Mouse (Mus musculus) CH12.LX (cell line): Measurements from ENCODE around the gene Acd. TPM values are rescaled to one million over a fixed set of nuclear protein-coding genes. Genes with fewer than 3 reads are reported as not detected.
A peak's percentile ranks its signal among the peaks of the same experiment; 100 is the strongest.

ENCODE experiments used
- DNase-seq: peaks from one replicate; pipeline ENCODE4 v3.0.0-alpha.2; 2013; ENCODE audit errors: extremely low read depth
- H3K27ac ChIP-seq: 2 replicates; pipeline ENCODE4 v1.5.1; 2012; ENCODE audit warnings: low read depth, mild to moderate bottlenecking, control low read depth, moderate library complexity; ENCODE audit not compliant: insufficient read depth
- H3K27me3 ChIP-seq: replicated peaks from 2 replicates; pipeline ENCODE3; 2012; ENCODE audit warnings: inconsistent platforms
- H3K36me3 ChIP-seq, 2 experiments: replicated peaks in 1 of 2; 2 replicates each; pipeline versions ENCODE3 to v1.6.1; 2012; ENCODE audit warnings: inconsistent platforms in 1 of 2, low read length in 1 of 2, mild to moderate bottlenecking in 1 of 2, mixed read lengths in 1 of 2, moderate library complexity in 1 of 2; ENCODE audit not compliant: control insufficient read depth in 1 of 2, insufficient read depth in 1 of 2
- H3K4me1 ChIP-seq, 2 experiments: 2 replicates each; pipeline ENCODE4 v1.6.1; 2012; ENCODE audit warnings: inconsistent platforms in 1 of 2, moderate library complexity in 1 of 2; ENCODE audit not compliant: insufficient read depth in 2 of 2, control insufficient read depth in 1 of 2
- H3K4me2 ChIP-seq: 2 replicates; pipeline ENCODE4 v1.6.1; 2012; ENCODE audit warnings: low read depth, mild to moderate bottlenecking, control low read depth; ENCODE audit not compliant: poor library complexity, insufficient read depth, severe bottlenecking
- H3K4me3 ChIP-seq, 3 experiments: fragments of 150-350 bp in 1 of 3; sonication (generic) in 1 of 3; replicated peaks in 1 of 3; 2 replicates each; pipeline versions ENCODE3 to v1.5.1; 2011 to 2012; ENCODE audit warnings: low read depth in 2 of 3, low read length in 2 of 3, mild to moderate bottlenecking in 2 of 3, moderate library complexity in 2 of 3, control low read depth in 1 of 3, improper control_type of control experiment in 1 of 3, inconsistent platforms in 1 of 3, mixed read lengths in 1 of 3; ENCODE audit not compliant: poor library complexity in 1 of 3
- H3K79me2 ChIP-seq: replicated peaks from 2 replicates; pipeline ENCODE4 v1.6.1; 2012; ENCODE audit warnings: mild to moderate bottlenecking, moderate library complexity; ENCODE audit not compliant: control insufficient read depth, poor library complexity, insufficient read depth, severe bottlenecking; ENCODE audit errors: extremely low read depth
- H3K9ac ChIP-seq: 2 replicates; pipeline ENCODE4 v1.6.1; 2012; ENCODE audit warnings: low read depth, mild to moderate bottlenecking, control low read depth, moderate library complexity; ENCODE audit not compliant: insufficient read depth
- H3K9me3 ChIP-seq: replicated peaks from 2 replicates; pipeline ENCODE3; 2012; ENCODE audit warnings: low read length, inconsistent platforms, mixed read lengths
- BHLHE40 ChIP-seq: IDR thresholded peaks from 2 replicates; pipeline ENCODE4 v1.6.1; 2011; ENCODE audit warnings: mild to moderate bottlenecking, low read depth, low read length, improper control_type of control experiment
- CTCF ChIP-seq, 2 experiments: IDR thresholded peaks in 1 of 2; conservative IDR thresholded peaks in 1 of 2; 2 replicates each; pipeline ENCODE4 v1.5.1; 2011 to 2012; ENCODE audit warnings: low read depth in 2 of 2, low read length in 2 of 2, improper control_type of control experiment in 1 of 2, inconsistent platforms in 1 of 2, mild to moderate bottlenecking in 1 of 2, moderate library complexity in 1 of 2
- ELF1 ChIP-seq: IDR thresholded peaks from 2 replicates; pipeline ENCODE4 v1.6.1; 2014; ENCODE audit warnings: low read depth, mild to moderate bottlenecking, inconsistent platforms, low read length, improper control_type of control experiment
- ETS1 ChIP-seq: conservative IDR thresholded peaks from 2 replicates; pipeline ENCODE4 v1.6.1; 2012; ENCODE audit warnings: low read depth, mild to moderate bottlenecking, inconsistent platforms, low read length, improper control_type of control experiment, moderate library complexity
- HCFC1 ChIP-seq: IDR thresholded peaks from 2 replicates; pipeline ENCODE4 v1.6.1; 2012; ENCODE audit warnings: low read depth, mild to moderate bottlenecking, inconsistent platforms, low read length, improper control_type of control experiment
- MAZ ChIP-seq: IDR thresholded peaks from 2 replicates; pipeline ENCODE4 v1.6.1; 2012; ENCODE audit warnings: low read depth, mild to moderate bottlenecking, inconsistent platforms, low read length, improper control_type of control experiment, moderate library complexity
- RAD21 ChIP-seq: IDR thresholded peaks from 2 replicates; pipeline ENCODE4 v1.6.1; 2011; ENCODE audit warnings: low read depth, mild to moderate bottlenecking, low read length, improper control_type of control experiment, moderate library complexity
- SMC3 ChIP-seq: IDR thresholded peaks from 2 replicates; pipeline ENCODE4 v1.6.1; 2011; ENCODE audit warnings: low read depth, low read length, improper control_type of control experiment
- TCF12 ChIP-seq: IDR thresholded peaks from 2 replicates; pipeline ENCODE4 v1.6.1; 2014; ENCODE audit warnings: low read depth, mild to moderate bottlenecking, inconsistent platforms, low read length, improper control_type of control experiment
- ZNF384 ChIP-seq: IDR thresholded peaks from 2 replicates; pipeline ENCODE4 v1.6.1; 2012; ENCODE audit warnings: low read depth, low read length, improper control_type of control experiment, inconsistent platforms
- dilution Hi-C: fragments of 300-500 bp; cut with MboI; formaldehyde crosslinking; loops from 2 replicates; pipeline ENCODE4 v1.14.3; 2020; ENCODE audit warnings: low sequenced_read_pairs; ENCODE audit not compliant: extremely low pct_unique_long_range_greater_than_20kb, extremely low pct_ligation_motif_present
- in situ Hi-C: fragments of 300-500 bp; cut with MboI; formaldehyde crosslinking; loops from 3 replicates; pipeline ENCODE4 v1.14.3; 2019; ENCODE audit warnings: low sequenced_read_pairs, low pct_ligation_motif_present, low pct_unique_long_range_greater_than_20kb, mixed read lengths
- polyA plus RNA-seq: library from polyadenylated mRNA; unstranded; fragments of >175 nt; gene quantifications from 2 replicates; pipeline ENCODE4 v1.2.1, GENCODE M21; 2012; ENCODE audit warnings: low read depth; ENCODE audit not compliant: insufficient read length
- total RNA-seq, 2 experiments: library from RNA; depleted of rRNA; stranded (reverse); fragments of 300-350 nt in 1 of 2; fragments of >200 nt in 1 of 2; gene quantifications; 2 replicates each; pipeline ENCODE4 v1.2.3; 2012 to 2014

Acd gene
- total and polyA plus RNA-seq, 3 experiments, result 5.2 to 40.0 (median 11.9) TPM

- Histone ChIP-seq H3K4me1 (peaks cover 2 to 56% of the 10 kb centered on the region in 2 experiments; a peak in 2 of 4 replicates), H3K4me2 (peak overlapping the region; percentile 92), H3K79me2 (no peaks in the 10 kb centered on the region), H3K36me3 (peaks cover 42 to 72% of the 10 kb centered on the region in 2 experiments), H3K9ac (peak overlapping the region; percentile 78), H3K9me3 (no peaks in the 10 kb centered on the region), H3K27me3 (no peaks in the 10 kb centered on the region), H3K4me3 (peak overlapping the region; percentile 58 to 70 (median 68)), H3K27ac (0 out of 2 replicates have a peak overlapping the region, but pooled peaks have one; percentile 81)
- no peak for DNase-seq
- dilution Hi-C loops, result no loop called here
- in situ Hi-C loops, result loop anchor here (5.0 kb wide), 1 partner anchor 48 kb away; the partner anchor contains the start of genes Agrp and Ctcf
- peak; percentile 66 for TF ChIP-seq ZNF384
- no peak for TF ChIP-seq RAD21
Observed at GRCm38 (mm10) chr8:105685325-105685724, 15.6 kb downstream of the Acd start.

GRCm38 (mm10) chr8:105677891-105678290, 23.0 kb downstream of the Acd start:
- no peak for DNase-seq
- Histone ChIP-seq H3K27ac (no peak overlapping the region), H3K79me2 (0 out of 2 replicates have a peak, but pooled peaks cover 2% of the 10 kb centered on the region), H3K4me2 (no peak overlapping the region), H3K36me3 (peaks cover 65 to 90% of the 10 kb centered on the region in 2 experiments), H3K27me3 (no peaks in the 10 kb centered on the region), H3K4me3 (no peak overlapping the region), H3K9me3 (no peaks in the 10 kb centered on the region), H3K9ac (no peak overlapping the region), H3K4me1 (peaks cover 0 to 8% of the 10 kb centered on the region in 2 experiments; a peak in 2 of 4 replicates)
- in situ Hi-C loops, result no loop called here
- TF ChIP-seq ELF1 (no peak), HCFC1 (no peak), SMC3 (peak; percentile 38), MAZ (no peak), CTCF (conservative IDR thresholded peaks at IDR 0.05 in 1 of 2, IDR thresholded peaks at IDR 0.05 in 1 of 2; ENCODE audit: low read depth in 2 of 2, low read length in 2 of 2) (peak in 1 of 2 experiments; percentile 48; a peak in 2 of 4 replicates)
- dilution Hi-C loops, result no loop called here

GRCm38 (mm10) chr8:105661167-105661566, 39.7 kb downstream of the Acd start:
- no peak for DNase-seq
- in situ Hi-C loops, result no loop called here

More at GRCm38 (mm10) chr8:105661167-105661566, 39.7 kb downstream of the Acd start:
- H3K36me3 ChIP-seq, result peaks cover 21 to 63% of the 10 kb centered on the region in 2 experiments
- H3K27ac ChIP-seq, result no peak overlapping the region
- H3K9me3 ChIP-seq, result no peaks in the 10 kb centered on the region
- 0 out of 2 replicates have a peak, but pooled peaks have one; percentile 8 for TF ChIP-seq BHLHE40
- TF ChIP-seq TCF12, result no peak
- TF ChIP-seq CTCF (conservative IDR thresholded peaks at IDR 0.05 in 1 of 2, IDR thresholded peaks at IDR 0.05 in 1 of 2; ENCODE audit: low read depth in 2 of 2, low read length in 2 of 2), result peak; percentile 53 to 57
- no peak for TF ChIP-seq ETS1
- H3K27me3 ChIP-seq, result no peaks in the 10 kb centered on the region
- H3K4me3 ChIP-seq, result no peak overlapping the region
- peaks cover 44% of the 10 kb centered on the region for H3K79me2 ChIP-seq
- no peak overlapping the region for H3K4me2 ChIP-seq
- H3K4me1 ChIP-seq, result 0 out of 4 replicates have a peak, but pooled peaks cover 0 to 2% of the 10 kb centered on the region in 2 experiments
- dilution Hi-C loops, result no loop called here
- H3K9ac ChIP-seq, result no peak overlapping the region
